Mouse (Mus musculus) midbrain, postnatal 0 days (tissue): ENCODE measurements at regions not wholly inside any gene's neighbourhood (a gene's known extent, or its start where the extent isn't known, plus 50 kb on each side); places are given as distances from the start of the nearest gene placed in this dataset.
A peak's percentile ranks its signal among the peaks of the same experiment; 100 is the strongest.
"Not testable (repeated sequence)": the region's sequence is repeated elsewhere in the genome, so short reads cannot be mapped to it uniquely, and the experiment has no call there.

ENCODE experiments used
- ATAC-seq: fragments of 200-750 bp; cut with Nextera tagmentation; 2 replicates; pipeline ENCODE4 v1.8.0; 2017; ENCODE audit warnings: moderate number of reproducible peaks, mild to moderate bottlenecking, moderate TSS enrichment, moderate library complexity; ENCODE audit not compliant: low FRiP score
- DNase-seq: peaks from one replicate; pipeline ENCODE4 v3.0.0-alpha.2; 2015; ENCODE audit warnings: low spot score
- H3K27ac ChIP-seq: fragments of 300-500 bp; sonication (generic); 2 replicates; pipeline ENCODE4 v1.5.1; 2014; ENCODE audit warnings: low read depth, mild to moderate bottlenecking, low read length, mixed read lengths
- H3K27me3 ChIP-seq: fragments of 300-500 bp; sonication (generic); 2 replicates; pipeline ENCODE4 v1.6.1; 2014; ENCODE audit warnings: low read length, control low read depth, mixed read lengths; ENCODE audit not compliant: insufficient read depth
- H3K36me3 ChIP-seq: fragments of 300-500 bp; sonication (generic); 2 replicates; pipeline ENCODE4 v1.6.1; 2014; ENCODE audit warnings: low read length, control low read depth, mixed read lengths; ENCODE audit not compliant: insufficient read depth
- H3K4me1 ChIP-seq: fragments of 300-500 bp; sonication (generic); 2 replicates; pipeline ENCODE4 v1.6.1; 2014; ENCODE audit warnings: mild to moderate bottlenecking, control low read depth, antibody characterized with exemption, low read length, mixed read lengths; ENCODE audit not compliant: insufficient read depth
- H3K4me2 ChIP-seq: fragments of 300-500 bp; sonication (generic); 2 replicates; pipeline ENCODE4 v1.6.1; 2014; ENCODE audit warnings: low read depth, mild to moderate bottlenecking, low read length, mixed read lengths; ENCODE audit not compliant: poor library complexity, severe bottlenecking
- H3K4me3 ChIP-seq: fragments of 300-500 bp; sonication (generic); 2 replicates; pipeline ENCODE4 v1.5.1; 2014; ENCODE audit warnings: low read depth, mild to moderate bottlenecking, low read length, moderate library complexity
- H3K9ac ChIP-seq: fragments of 300-500 bp; sonication (generic); replicated peaks from 2 replicates; pipeline ENCODE4 v1.6.1; 2014; ENCODE audit warnings: mild to moderate bottlenecking, low read length, moderate library complexity, mixed read lengths; ENCODE audit not compliant: poor library complexity, severe bottlenecking
- H3K9me3 ChIP-seq: fragments of 300-500 bp; sonication (generic); 2 replicates; pipeline ENCODE4 v1.6.1; 2016; ENCODE audit warnings: low read length, control low read depth
- CTCF ChIP-seq: IDR thresholded peaks from 2 replicates; pipeline ENCODE4 v1.5.1; 2016; ENCODE audit warnings: antibody characterized with exemption, mild to moderate bottlenecking
- WGBS: fragments of 180-500 bp; shearing (Covaris S2); extraction: QIAGEN DNeasy Blood & Tissue Kit; methylation state at CpG from one replicate; pipeline ENCODE4 v1.1.7; 2014; 5-methylcytosine and 5-hydroxymethylcytosine counted together

GRCm38 (mm10) chr2:17854088-17854487 lies 122.8 kb upstream of the Nebl start:
- no peak for TF ChIP-seq CTCF
- no peak overlapping the region for H3K4me2 ChIP-seq
- H3K4me1 ChIP-seq: peaks cover 10% of the 10 kb centered on the region; the same call in 1 of the 2 replicates
- H3K27me3 ChIP-seq: no peaks in the 10 kb centered on the region
- H3K9ac ChIP-seq: no peak overlapping the region
- H3K36me3 ChIP-seq: no peaks in the 10 kb centered on the region
- H3K9me3 ChIP-seq: no peaks in the 10 kb centered on the region
- 48% methylated on average over 3 of the region's 3 CpGs for WGBS
- no peak for DNase-seq
- no peak for ATAC-seq
- H3K27ac ChIP-seq: no peak overlapping the region
- no peak overlapping the region for H3K4me3 ChIP-seq

- no peak for TF ChIP-seq CTCF
- 39% methylated on average over 11 of the region's 11 CpGs for WGBS
- no peaks in the 10 kb centered on the region for H3K27me3 ChIP-seq
- ATAC-seq: no peak
- H3K4me1 ChIP-seq: peaks cover 10% of the 10 kb centered on the region; the same call in 1 of the 2 replicates
- H3K4me2 ChIP-seq: no peak overlapping the region
- no peak overlapping the region for H3K27ac ChIP-seq
- no peaks in the 10 kb centered on the region for H3K36me3 ChIP-seq
- H3K9me3 ChIP-seq: no peaks in the 10 kb centered on the region
- H3K9ac ChIP-seq: no peak overlapping the region
- H3K4me3 ChIP-seq: no peak overlapping the region
- peak; percentile 15 for DNase-seq
These were observed 122.3 kb upstream of the Nebl start for GRCm38 (mm10) chr2:17853500-17854011.

GRCm38 (mm10) chr2:17852740-17853499 lies 121.7 kb upstream of the Nebl start:
- WGBS: 10% methylated on average over 16 of the region's 16 CpGs
- H3K4me3 ChIP-seq: peak overlapping the region; percentile 8; the same call in 1 of the 2 replicates
- peak; percentile 5 for DNase-seq

GRCm38 (mm10) chr2:17850741-17851140 lies 119.5 kb upstream of the Nebl start:
- no peak for ATAC-seq
- no peak for TF ChIP-seq CTCF
- no peaks in the 10 kb centered on the region for H3K27me3 ChIP-seq
- no peak overlapping the region for H3K9ac ChIP-seq
- H3K27ac ChIP-seq: no peak overlapping the region
- H3K4me3 ChIP-seq: no peak overlapping the region
- peaks cover 10% of the 10 kb centered on the region; the same call in 1 of the 2 replicates for H3K4me1 ChIP-seq
- DNase-seq: no peak
- H3K4me2 ChIP-seq: no peak overlapping the region
- H3K9me3 ChIP-seq: no peaks in the 10 kb centered on the region
- H3K36me3 ChIP-seq: no peaks in the 10 kb centered on the region
- WGBS: 97% methylated on average over 4 of the region's 4 CpGs

More at GRCm38 (mm10) chr2:17852740-17853499, 121.7 kb upstream of the Nebl start:
- ATAC-seq: no peak
- Histone ChIP-seq H3K4me2 (peak overlapping the region; percentile 38), H3K36me3 (no peaks in the 10 kb centered on the region), H3K27me3 (no peaks in the 10 kb centered on the region), H3K4me1 (peaks cover 10% of the 10 kb centered on the region; the same call in 1 of the 2 replicates), H3K9ac (no peak overlapping the region), H3K9me3 (no peaks in the 10 kb centered on the region), H3K27ac (no peak overlapping the region)
- no peak for TF ChIP-seq CTCF

- no peak overlapping the region for H3K9ac ChIP-seq
- no peaks in the 10 kb centered on the region for H3K27me3 ChIP-seq
- peak; percentile 33 for DNase-seq
- H3K27ac ChIP-seq: no peak overlapping the region
- 36% methylated on average over 4 of the region's 4 CpGs for WGBS
- no peak overlapping the region for H3K4me3 ChIP-seq
- no peaks in the 10 kb centered on the region for H3K9me3 ChIP-seq
- ATAC-seq: no peak
- H3K36me3 ChIP-seq: no peaks in the 10 kb centered on the region
- TF ChIP-seq CTCF: peak; percentile 46
- H3K4me1 ChIP-seq: peaks cover 10% of the 10 kb centered on the region; the same call in 1 of the 2 replicates
- no peak overlapping the region for H3K4me2 ChIP-seq
These were observed 118.0 kb upstream of the Nebl start for GRCm38 (mm10) chr2:17849267-17849666.

- H3K9me3 ChIP-seq, DNase-seq, ATAC-seq, H3K36me3 ChIP-seq, H3K4me2 ChIP-seq, H3K27me3 ChIP-seq, H3K4me3 ChIP-seq, H3K9ac ChIP-seq, H3K4me1 ChIP-seq, H3K27ac ChIP-seq: not testable (repeated sequence)
- 80% methylated on average over 5 of the region's 7 CpGs for WGBS
These were observed 114.3 kb upstream of the Nebl start for GRCm38 (mm10) chr2:17845447-17846092.
